Mouse (Mus musculus) left cerebral cortex, adult 2 months (tissue): ENCODE data around the gene Scarf1. TPM values are rescaled to one million over a fixed set of nuclear protein-coding genes. Genes with fewer than 3 reads are reported as not detected.

ENCODE experiments used
- DNase-seq, 2 experiments: peaks; one replicate each; pipeline ENCODE4 v3.0.0; 2021 to 2022; ENCODE audit warnings: low spot score in 2 of 2, mixed read lengths in 1 of 2; ENCODE audit errors: extremely low spot score in 1 of 2
- H3K27ac ChIP-seq: fragments of 200-600 bp; 2 replicates; pipeline ENCODE4 v1.8.1; 2022
- H3K4me3 ChIP-seq: fragments of 200-600 bp; 2 replicates; pipeline ENCODE4 v1.8.1; 2022
- CTCF ChIP-seq: fragments of 200-600 bp; IDR thresholded peaks from 2 replicates; pipeline ENCODE4 v1.8.1; 2022; ENCODE audit warnings: antibody characterized with exemption, mild to moderate bottlenecking, moderate library complexity
- intact Hi-C: fragments of 180-260 bp; cut with DNase I; formaldehyde crosslinking; loops from one replicate; pipeline ENCODE4 v1.15.1; 2025
- total RNA-seq, 2 experiments: library from RNA; stranded (reverse); gene quantifications; 2 replicates each; pipeline ENCODE4 v1.2.3; 2021

The Scarf1 gene
- total RNA-seq, 2 experiments from 2014 or later: 1.3 to 1.6 TPM

- no peak overlapping the region for H3K27ac ChIP-seq
- H3K4me3 ChIP-seq: no peak overlapping the region
- no peak for TF ChIP-seq CTCF
- intact Hi-C loops: loop anchor here (5.0 to 10.0 kb wide), 2 partner anchors 335 to 568 kb away; partner anchors contain the start of gene Ovca2
- DNase-seq: no peak
These were observed 880 bp upstream of the Scarf1 start for GRCm38 (mm10) chr11:75512301-75513018.

- DNase-seq: no peak
- no peak for TF ChIP-seq CTCF
- intact Hi-C loops: loop anchor here (10.0 kb wide), 1 partner anchor 570 kb away; no protein-coding TSS in a partner anchor
- Histone ChIP-seq H3K4me3 (no peak overlapping the region), H3K27ac (no peak overlapping the region)
These were observed 1.8 kb downstream of the Scarf1 start for GRCm38 (mm10) chr11:75515186-75515585.

GRCm38 (mm10) chr11:75519834-75520633, 6.7 kb downstream of the Scarf1 start:
- H3K27ac ChIP-seq: no peak overlapping the region
- intact Hi-C loops: loop anchor here (10.0 kb wide), 1 partner anchor 575 kb away; no protein-coding TSS in a partner anchor
- TF ChIP-seq CTCF: no peak
- no peak overlapping the region for H3K4me3 ChIP-seq
- DNase-seq: no peak

- no peak for DNase-seq
- no peak overlapping the region for H3K27ac ChIP-seq
- intact Hi-C loops: no loop called here
- TF ChIP-seq CTCF: no peak
- H3K4me3 ChIP-seq: no peak overlapping the region
These were observed 8.3 kb downstream of the Scarf1 start for GRCm38 (mm10) chr11:75521609-75522008.

- TF ChIP-seq CTCF: no peak
- intact Hi-C loops: no loop called here
These were observed 9.5 kb downstream of the Scarf1 start for GRCm38 (mm10) chr11:75522793-75523192.

GRCm38 (mm10) chr11:75525531-75526125, 12.3 kb downstream of the Scarf1 start:
- TF ChIP-seq CTCF: no peak
- Histone ChIP-seq H3K27ac (no peak overlapping the region), H3K4me3 (no peak overlapping the region)
- no peak for DNase-seq
- intact Hi-C loops: no loop called here

More at GRCm38 (mm10) chr11:75522793-75523192, 9.5 kb downstream of the Scarf1 start:
- H3K27ac ChIP-seq: no peak overlapping the region
- no peak overlapping the region for H3K4me3 ChIP-seq
- no peak for DNase-seq

- Histone ChIP-seq H3K27ac (no peak overlapping the region), H3K4me3 (no peak overlapping the region)
- DNase-seq: no peak
- no peak for TF ChIP-seq CTCF
- intact Hi-C loops: no loop called here
These were observed 13.6 kb downstream of the Scarf1 start for GRCm38 (mm10) chr11:75526943-75527342.

- no peak for DNase-seq
- no peak for TF ChIP-seq CTCF
- H3K27ac ChIP-seq: no peak overlapping the region
- H3K4me3 ChIP-seq: no peak overlapping the region
- intact Hi-C loops: loop anchor here (1.0 kb wide), 1 partner anchor 44 kb away; no protein-coding TSS in a partner anchor
These were observed 16.4 kb downstream of the Scarf1 start for GRCm38 (mm10) chr11:75529771-75530170.

GRCm38 (mm10) chr11:75530325-75530724, 17.0 kb downstream of the Scarf1 start:
- peak; percentile 99 for TF ChIP-seq CTCF
- Histone ChIP-seq H3K27ac (peak overlapping the region; percentile 97), H3K4me3 (peak overlapping the region; percentile 90)
- peak; percentile 93 to 99 for DNase-seq
- intact Hi-C loops: loop anchor here (1.0 kb wide), 1 partner anchor 43 kb away; no protein-coding TSS in a partner anchor

- no peak for TF ChIP-seq CTCF
- intact Hi-C loops: loop anchor here (1.0 kb wide), 1 partner anchor 42 kb away; no protein-coding TSS in a partner anchor
- DNase-seq: no peak
- H3K4me3 ChIP-seq: peak overlapping the region; percentile 90
- peak overlapping the region; percentile 97 for H3K27ac ChIP-seq
These were observed 17.6 kb downstream of the Scarf1 start for GRCm38 (mm10) chr11:75530845-75531373.

- Histone ChIP-seq H3K27ac (peak within 1 kb of the TSS; percentile 97), H3K4me3 (peak within 1 kb of the TSS; percentile 90)
- no peak; the same call in 1 of the 2 replicates for TF ChIP-seq CTCF
- DNase-seq: peak; percentile 94
- intact Hi-C loops: no loop called here
These were observed 18.3 kb downstream of the Scarf1 start, which contains the start of gene Slc43a2 for GRCm38 (mm10) chr11:75531469-75532242. TSS of gene Slc43a2 (plus strand) at chr11:75531694.
